Comparison of ENCODE assay signal across 11 mouse cellular contexts in genomic region chr15:97001416-97001815, GRCm38 (mm10). TPM values are rescaled to one million over a fixed set of nuclear protein-coding genes. Genes with fewer than 3 reads are reported as not detected.
DNase-seq lines count a peak whose midpoint lies in the region; ATAC-seq and TF ChIP-seq lines count a peak whose summit lies in the region.
"Had no signal": no experiment of that assay in that cellular context is flagged by ENCODE, and none has a peak within 500 bp of the region (broad histone marks: within the 10 kb centered on the region; RNA-seq: fewer than 3 reads in every experiment).

No protein-coding gene starts in this region.

- H3K4me2 ChIP-seq in forebrain, embryonic 16.5 days (ENCODE audit: low read length), result no peak overlapping the region
- no peak overlapping the region for H3K4me2 ChIP-seq in heart, postnatal 0 days (ENCODE audit: low read depth, low read length)
- H3K4me2 ChIP-seq: forebrain, embryonic 15.5 days had no signal

- H3K4me1 ChIP-seq in forebrain, embryonic 10.5 days, result peaks cover 34% of the 10 kb centered on the region
- no peaks in the 10 kb centered on the region for H3K4me1 ChIP-seq in forebrain, embryonic 16.5 days (replicated peaks; ENCODE audit: control insufficient read depth, insufficient read depth, low read length)
- H3K4me1 ChIP-seq in liver, adult 2 months (ENCODE audit: control insufficient read depth, insufficient read depth, low read length), result peaks cover 7% of the 10 kb centered on the region
- H3K4me1 ChIP-seq in heart, postnatal 0 days (ENCODE audit: control insufficient read depth, insufficient read depth), result peaks cover 33% of the 10 kb centered on the region
- H3K4me1 ChIP-seq: forebrain, embryonic 15.5 days had no signal

- peaks cover 8% of the 10 kb centered on the region for H3K36me3 ChIP-seq in forebrain, embryonic 10.5 days (replicated peaks)
- no peaks in the 10 kb centered on the region for H3K36me3 ChIP-seq in forebrain, embryonic 16.5 days (ENCODE audit: control insufficient read depth, insufficient read depth)
- H3K36me3 ChIP-seq in liver, adult 2 months (ENCODE audit: control insufficient read depth, insufficient read depth, low read length), result peaks cover 86% of the 10 kb centered on the region
- peaks cover 20% of the 10 kb centered on the region; the same call in 1 of the 2 replicates for H3K36me3 ChIP-seq in heart, postnatal 0 days (replicated peaks; ENCODE audit: control insufficient read depth, insufficient read depth, low read length)
- H3K36me3 ChIP-seq: forebrain, embryonic 15.5 days had no signal

- H3K79me2 ChIP-seq in liver, adult 2 months (ENCODE audit: control insufficient read depth, insufficient read depth, low read length), result no peaks in the 10 kb centered on the region

- no peaks in the 10 kb centered on the region for H3K9me3 ChIP-seq in forebrain, embryonic 10.5 days
- no peaks in the 10 kb centered on the region for H3K9me3 ChIP-seq in forebrain, embryonic 16.5 days (ENCODE audit: control insufficient read depth, low read length)
- H3K9me3 ChIP-seq in heart, postnatal 0 days (replicated peaks; ENCODE audit: control insufficient read depth, low read length), result no peaks in the 10 kb centered on the region
- H3K9me3 ChIP-seq: forebrain, embryonic 15.5 days had no signal

- WGBS in forebrain, embryonic 10.5 days, result 61% methylated on average over 12 of the region's 12 CpGs
- WGBS in forebrain, embryonic 16.5 days, result 70% methylated on average over 12 of the region's 12 CpGs
- WGBS in liver, adult 2 months, result 84% methylated on average over 12 of the region's 12 CpGs
- 53% methylated on average over 12 of the region's 12 CpGs for WGBS in heart, postnatal 0 days

- peak; percentile 19 for DNase-seq in forebrain, embryonic 10.5 days (ENCODE audit: extremely low spot score, low spot score)
- peak; percentile 21 for DNase-seq in liver, adult 2 months (ENCODE audit: extremely low read depth, low read depth, low spot score)
- no peak for DNase-seq in liver
- no peak for DNase-seq in heart, postnatal 0 days (ENCODE audit: low spot score)
- DNase-seq in lung, postnatal 14 days, result peak; percentile 12
- DNase-seq in urinary bladder, postnatal 10 days (ENCODE audit: low spot score), result no peak
- DNase-seq in right cerebral cortex, postnatal 25 days, result no peak
- DNase-seq: layer of hippocampus, adult 9-11 months had no signal

- H3K27ac ChIP-seq in forebrain, embryonic 10.5 days, result peak overlapping the region; percentile 80
- no peak overlapping the region for H3K27ac ChIP-seq in forebrain, embryonic 16.5 days (ENCODE audit: low read length)
- H3K27ac ChIP-seq in liver, adult 2 months (replicated peaks; ENCODE audit: insufficient read depth, low read depth, low read length), result no peak overlapping the region
- peak overlapping the region; percentile 82 for H3K27ac ChIP-seq in heart, postnatal 0 days (ENCODE audit: low read depth)
- H3K27ac ChIP-seq: forebrain, embryonic 15.5 days had no signal

- no peak for TF ChIP-seq CTCF in liver, adult 2 months (IDR thresholded peaks at IDR 0.05; ENCODE audit: low read depth, low read length)
- no peak for TF ChIP-seq CTCF in heart, postnatal 0 days (IDR thresholded peaks at IDR 0.05; ENCODE audit: low read depth)

- no peak for TF ChIP-seq POLR2A in liver, adult 2 months (IDR thresholded peaks at IDR 0.05; ENCODE audit: extremely low read depth, insufficient read depth, low read length)

- H3K9ac ChIP-seq in forebrain, embryonic 16.5 days (replicated peaks; ENCODE audit: low read depth, low read length), result no peak overlapping the region
- H3K9ac ChIP-seq in liver, adult 2 months (ENCODE audit: low read depth, low read length), result no peak overlapping the region
- no peak overlapping the region for H3K9ac ChIP-seq in heart, postnatal 0 days (replicated peaks; ENCODE audit: low read depth, low read length)
- H3K9ac ChIP-seq: forebrain, embryonic 15.5 days had no signal

- no peak overlapping the region for H3K4me3 ChIP-seq in forebrain, embryonic 10.5 days
- H3K4me3 ChIP-seq in forebrain, embryonic 16.5 days (replicated peaks; ENCODE audit: low read length), result no peak overlapping the region
- H3K4me3 ChIP-seq in liver, adult 2 months (ENCODE audit: insufficient read depth, low read depth, low read length), result no peak overlapping the region
- H3K4me3 ChIP-seq in heart, postnatal 0 days (ENCODE audit: low read depth, low read length), result no peak overlapping the region
- H3K4me3 ChIP-seq: forebrain, embryonic 15.5 days had no signal

- ATAC-seq in forebrain, embryonic 16.5 days, result no peak
- no peak for ATAC-seq in heart, postnatal 0 days (ENCODE audit: insufficient read depth, low read depth)
- ATAC-seq: forebrain, embryonic 15.5 days; Patski had no signal

- no peaks in the 10 kb centered on the region for H3K27me3 ChIP-seq in forebrain, embryonic 10.5 days (ENCODE audit: poor library complexity, severe bottlenecking)
- no peaks in the 10 kb centered on the region for H3K27me3 ChIP-seq in forebrain, embryonic 16.5 days (replicated peaks; ENCODE audit: control insufficient read depth, insufficient read depth, low read length)
- H3K27me3 ChIP-seq in liver, adult 2 months (ENCODE audit: control insufficient read depth, insufficient read depth, low read length), result no peaks in the 10 kb centered on the region
- no peaks in the 10 kb centered on the region for H3K27me3 ChIP-seq in heart, postnatal 0 days (ENCODE audit: control insufficient read depth, insufficient read depth, low read length)
- H3K27me3 ChIP-seq: forebrain, embryonic 15.5 days; Patski had no signal

- no peak for TF ChIP-seq EP300 in heart, postnatal 0 days (IDR thresholded peaks at IDR 0.05; ENCODE audit: low read depth)

RNA-seq across cellular contexts. Expression of gene Slc38a4, which starts 54.3 kb away (rescaled TPM):
- 31.2 and 33.2 TPM in 2 replicates for polyA plus RNA-seq in forebrain, embryonic 10.5 days (2016; fragmentation: Nextera tagmentation; extraction: Ambion mirVana)
- 3.7 and 5.0 TPM in 2 replicates for polyA plus RNA-seq in forebrain, embryonic 16.5 days (2015; fragmentation: Nextera tagmentation; extraction: Ambion mirVana)
- 1,197 and 1,621 TPM in 2 replicates for total RNA-seq in liver, adult 2 months (2014; rRNA removed)
- polyA plus RNA-seq in liver, adult 2 months (2012; rRNA removed), result 659 and 663 TPM in 2 replicates
- 92.1 and 111 TPM in 2 replicates for total RNA-seq in heart, postnatal 0 days (2014; rRNA removed; ENCODE audit: low replicate concordance)
- polyA plus RNA-seq in heart, postnatal 0 days (2015; fragmentation: Nextera tagmentation; extraction: Ambion mirVana), result 56.3 and 57.5 TPM in 2 replicates

Comparison
In these comparisons a context has a peak if more than half of its experiments do, and no peak if none do; other contexts are left out.
1. DNase-seq: peak in forebrain, embryonic 10.5 days (single experiment), liver, adult 2 months (single experiment) and lung, postnatal 14 days (single experiment); none in liver (single experiment), heart, postnatal 0 days (single experiment), urinary bladder, postnatal 10 days (single experiment) and right cerebral cortex, postnatal 25 days (single experiment).
2. H3K27ac ChIP-seq: peak in forebrain, embryonic 10.5 days (single experiment) and heart, postnatal 0 days (single experiment); none in forebrain, embryonic 16.5 days (single experiment) and liver, adult 2 months (single experiment).
3. RNA of gene Slc38a4, which starts 54.3 kb away (polyA plus RNA-seq): 659 to 663 TPM in liver, adult 2 months; 56.3 to 57.5 TPM in heart, postnatal 0 days, 31.2 to 33.2 TPM in forebrain, embryonic 10.5 days and 3.7 to 5.0 TPM in forebrain, embryonic 16.5 days; every median in the first group is over 10 times any median in the second.